Mouse (Mus musculus): ENCODE measurements around the gene Pbx1.

DNA sequence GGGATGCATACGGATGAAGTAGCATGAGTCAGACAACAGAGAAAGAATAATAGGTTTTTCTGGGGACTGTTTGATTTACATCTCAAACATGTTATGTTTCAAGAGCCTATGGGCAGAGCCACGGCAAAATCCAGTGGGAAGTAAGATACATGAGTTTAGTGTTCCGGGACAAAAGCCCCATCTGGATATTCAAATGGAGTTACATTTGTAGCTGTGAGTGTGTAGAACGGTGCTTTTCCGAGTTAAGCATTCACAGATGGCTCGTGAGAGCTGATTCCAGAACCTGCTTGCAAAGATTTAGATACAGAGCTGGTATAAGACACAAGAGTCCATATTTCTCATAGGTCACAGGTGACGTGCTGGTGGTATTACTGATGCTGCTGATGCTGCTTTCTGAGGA, 238.7 kb downstream of the Pbx1 start:
- TF ChIP-seq CTCF (IDR thresholded peaks at IDR 0.05; ENCODE audit: control insufficient read depth, insufficient read depth, insufficient replicate concordance, low read depth, low read length) (no peak), POLR2A (IDR thresholded peaks at IDR 0.05; ENCODE audit: control insufficient read depth, low read depth, low read length) (no peak)
